ENCODE assay signal across 13 mouse cellular contexts in the genomic region with DNA sequence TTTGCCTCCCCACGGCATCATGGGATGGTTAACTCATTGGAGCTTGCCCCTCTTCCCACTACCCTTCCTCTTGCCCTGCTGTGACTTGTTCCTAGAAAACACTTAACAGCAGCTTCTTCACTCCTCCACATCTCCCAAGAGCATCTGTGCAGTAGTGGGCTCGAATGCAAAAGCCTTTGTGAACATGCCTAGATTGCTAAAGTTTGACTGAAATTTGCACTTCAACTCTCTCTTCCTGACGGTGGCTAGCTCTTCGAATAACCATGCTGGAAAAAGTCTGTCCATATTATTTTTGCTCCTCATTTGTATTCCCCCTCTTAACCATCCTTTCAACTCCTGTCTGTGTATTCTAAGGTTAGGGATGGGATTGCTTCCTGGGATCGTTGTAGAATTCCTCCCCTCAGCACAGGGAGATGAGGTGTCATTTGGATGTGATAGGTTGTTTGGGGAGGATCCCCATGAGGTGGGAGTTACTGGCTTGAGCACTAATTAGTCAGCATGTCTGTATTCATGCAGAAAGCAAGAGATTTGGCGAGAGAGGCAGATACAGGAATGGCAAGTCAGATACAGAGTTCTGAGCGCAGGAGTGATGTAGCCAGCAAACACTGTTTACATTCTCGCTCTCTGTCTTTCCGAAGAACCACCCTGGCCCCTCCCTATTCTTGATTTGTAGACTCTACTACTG.
"Had no signal": no experiment of that assay in that cellular context is flagged by ENCODE, and none has a peak within 500 bp of the region (broad histone marks: within the 10 kb centered on the region; RNA-seq: fewer than 3 reads in every experiment).

No protein-coding gene starts in this region.

- ATAC-seq: intestine, embryonic 16.5 days; lung, postnatal 0 days had no signal

- H3K9ac ChIP-seq: limb, embryonic 13.5 days; liver, embryonic 14.5 days; stomach, embryonic 15.5 days had no signal

- H3K4me2 ChIP-seq: limb, embryonic 13.5 days; midbrain, embryonic 11.5 days; stomach, embryonic 15.5 days had no signal

- H3K36me3 ChIP-seq: limb, embryonic 13.5 days; stomach, embryonic 15.5 days had no signal

- DNase-seq: kidney, adult 2 months; left cerebral cortex, postnatal 4 days; lung, adult 18-20 months; lung, postnatal 36 days; right cerebral cortex, postnatal 14 days; thymus, postnatal 4 days had no signal

- H3K27me3 ChIP-seq: limb, embryonic 13.5 days; megakaryocyte, embryonic 14.5 days; stomach, embryonic 15.5 days had no signal

- H3K4me3 ChIP-seq: limb, embryonic 13.5 days; megakaryocyte, embryonic 14.5 days; stomach, embryonic 15.5 days had no signal

- H3K4me1 ChIP-seq: megakaryocyte, embryonic 14.5 days had no signal

- H3K27ac ChIP-seq: limb, embryonic 13.5 days; liver, embryonic 14.5 days; stomach, embryonic 15.5 days had no signal

- H3K9me3 ChIP-seq: limb, embryonic 13.5 days; stomach, embryonic 15.5 days had no signal
